Mouse (Mus musculus): ENCODE data around the gene Sf3a1. TPM values are rescaled to one million over a fixed set of nuclear protein-coding genes. Genes with fewer than 3 reads are reported as not detected.
A peak's percentile ranks its signal among the peaks of the same experiment; 100 is the strongest.

Sf3a1 gene
- polyA plus RNA-seq, 1 experiment: 50.0 TPM

- H3K4me1 ChIP-seq (ENCODE audit: control insufficient read depth, insufficient read depth, low read length): peaks cover 4% of the 10 kb centered on the region; the same call in 1 of the 2 replicates
- H3K27ac ChIP-seq (ENCODE audit: insufficient read depth, low read length): no peak overlapping the region
- DNase-seq: no peak
- no peak overlapping the region for H3K4me3 ChIP-seq (replicated peaks; ENCODE audit: insufficient read depth, low read depth, low read length)
- 87% methylated on average over 5 of the region's 5 CpGs for WGBS
- no peaks in the 10 kb centered on the region for H3K27me3 ChIP-seq (ENCODE audit: control insufficient read depth, insufficient read depth, low read length)
- TF ChIP-seq CTCF (IDR thresholded peaks at IDR 0.05; ENCODE audit: borderline replicate concordance, insufficient read depth, low read depth, low read length): no peak
- TF ChIP-seq POLR2A (IDR thresholded peaks at IDR 0.05; ENCODE audit: borderline replicate concordance, insufficient read depth, low read length): no peak
Measured at GRCm38 (mm10) chr11:4205097-4205655, 45.0 kb downstream of the Sf3a1 start.

DNA sequence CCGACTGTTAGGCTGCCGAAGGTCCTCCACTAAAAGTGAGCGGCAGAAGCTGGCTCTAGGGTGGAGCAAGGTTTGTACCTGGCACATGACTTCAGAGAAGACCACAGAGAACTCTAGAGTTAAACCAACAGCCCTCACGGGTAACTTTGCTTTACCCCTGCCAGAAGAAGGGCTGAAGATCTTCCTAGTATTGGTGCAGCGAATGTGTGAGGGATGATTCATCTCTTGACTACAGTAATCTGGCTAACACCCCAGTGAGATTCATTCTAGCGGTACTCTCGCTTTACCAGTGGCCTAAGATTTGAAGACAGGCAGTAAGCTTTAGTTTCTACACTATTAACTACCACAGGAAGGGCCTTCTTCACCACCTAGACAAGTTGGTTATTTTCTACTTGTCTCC, 45.8 kb downstream of the Sf3a1 start:
- no peak overlapping the region for H3K4me3 ChIP-seq (replicated peaks; ENCODE audit: insufficient read depth, low read depth, low read length)
- TF ChIP-seq CTCF (IDR thresholded peaks at IDR 0.05; ENCODE audit: borderline replicate concordance, insufficient read depth, low read depth, low read length) (no peak), POLR2A (IDR thresholded peaks at IDR 0.05; ENCODE audit: borderline replicate concordance, insufficient read depth, low read length) (no peak)
- H3K27ac ChIP-seq (ENCODE audit: insufficient read depth, low read length): no peak overlapping the region
- whole genome bisulfite sequencing: 86% methylated on average over 7 of the region's 7 CpGs
- no peak for DNase-seq
- H3K4me1 ChIP-seq (ENCODE audit: control insufficient read depth, insufficient read depth, low read length): peaks cover 4% of the 10 kb centered on the region; the same call in 1 of the 2 replicates
- no peaks in the 10 kb centered on the region for H3K27me3 ChIP-seq (ENCODE audit: control insufficient read depth, insufficient read depth, low read length)

- DNase-seq: no peak
- Histone ChIP-seq H3K4me3 (replicated peaks; ENCODE audit: insufficient read depth, low read depth, low read length) (no peak overlapping the region), H3K27me3 (ENCODE audit: control insufficient read depth, insufficient read depth, low read length) (no peaks in the 10 kb centered on the region), H3K27ac (ENCODE audit: insufficient read depth, low read length) (no peak overlapping the region), H3K4me1 (ENCODE audit: control insufficient read depth, insufficient read depth, low read length) (peaks cover 4% of the 10 kb centered on the region; the same call in 1 of the 2 replicates)
- TF ChIP-seq CTCF (IDR thresholded peaks at IDR 0.05; ENCODE audit: borderline replicate concordance, insufficient read depth, low read depth, low read length) (no peak), POLR2A (IDR thresholded peaks at IDR 0.05; ENCODE audit: borderline replicate concordance, insufficient read depth, low read length) (no peak)
- 82% methylated on average over 6 of the region's 6 CpGs for WGBS
Measured at GRCm38 (mm10) chr11:4206563-4206962, 46.4 kb downstream of the Sf3a1 start.

DNA sequence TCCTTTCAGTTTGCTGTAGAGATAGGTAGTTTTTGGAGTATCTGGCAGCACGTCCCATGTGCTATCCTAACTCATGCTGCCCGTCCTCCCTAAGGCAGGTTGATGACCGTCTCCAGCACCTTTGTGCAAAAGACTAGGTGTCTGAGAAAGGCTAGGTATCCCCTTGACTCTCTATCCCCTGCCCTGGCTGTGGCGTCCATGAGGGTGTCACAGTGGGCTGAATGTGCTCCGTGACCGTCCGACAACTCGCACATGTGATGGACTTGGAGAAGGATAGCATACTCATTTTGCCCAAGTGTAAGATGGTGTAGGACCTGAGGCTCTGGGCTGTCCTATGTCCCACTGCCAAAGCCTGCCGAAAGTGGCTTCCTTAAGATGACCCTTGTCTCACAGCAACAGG, 47.5 kb downstream of the Sf3a1 start:
- H3K4me1 ChIP-seq (ENCODE audit: control insufficient read depth, insufficient read depth, low read length): peaks cover 4% of the 10 kb centered on the region; the same call in 1 of the 2 replicates
- no peak for DNase-seq
- H3K27ac ChIP-seq (ENCODE audit: insufficient read depth, low read length): no peak overlapping the region
- WGBS: 91% methylated on average over 9 of the region's 9 CpGs
- TF ChIP-seq CTCF (IDR thresholded peaks at IDR 0.05; ENCODE audit: borderline replicate concordance, insufficient read depth, low read depth, low read length) (no peak), POLR2A (IDR thresholded peaks at IDR 0.05; ENCODE audit: borderline replicate concordance, insufficient read depth, low read length) (no peak)
- no peaks in the 10 kb centered on the region for H3K27me3 ChIP-seq (ENCODE audit: control insufficient read depth, insufficient read depth, low read length)
- H3K4me3 ChIP-seq (replicated peaks; ENCODE audit: insufficient read depth, low read depth, low read length): no peak overlapping the region

DNA sequence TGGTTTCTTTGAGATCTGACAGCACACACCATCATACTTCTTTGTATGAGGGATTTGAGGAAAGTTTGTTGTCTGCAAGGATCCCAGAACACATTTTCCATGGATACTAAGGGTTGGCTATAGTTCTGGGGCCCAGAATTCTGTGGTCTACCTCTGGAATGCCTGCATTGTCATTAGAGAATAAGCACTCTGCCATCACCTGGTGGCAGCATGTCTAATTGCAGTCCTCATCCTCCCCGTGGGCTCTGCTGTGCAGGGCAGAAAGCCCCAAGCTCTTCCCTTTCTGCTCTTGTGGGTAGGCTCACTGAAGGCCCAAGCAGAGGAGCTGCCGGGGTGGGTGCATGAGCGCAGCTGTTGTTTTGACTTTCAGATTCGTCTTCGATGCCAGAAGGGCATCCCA, 49.4 kb downstream of the Sf3a1 start:
- WGBS: 72% methylated on average over 5 of the region's 5 CpGs
- no peak overlapping the region for H3K4me3 ChIP-seq (replicated peaks; ENCODE audit: insufficient read depth, low read depth, low read length)
- H3K27me3 ChIP-seq (ENCODE audit: control insufficient read depth, insufficient read depth, low read length): no peaks in the 10 kb centered on the region
- TF ChIP-seq POLR2A (IDR thresholded peaks at IDR 0.05; ENCODE audit: borderline replicate concordance, insufficient read depth, low read length): no peak
- peak; percentile 11; the same call in 1 of the 2 replicates for TF ChIP-seq CTCF (IDR thresholded peaks at IDR 0.05; ENCODE audit: borderline replicate concordance, insufficient read depth, low read depth, low read length)
- no peak overlapping the region for H3K27ac ChIP-seq (ENCODE audit: insufficient read depth, low read length)
- DNase-seq: no peak
- H3K4me1 ChIP-seq (ENCODE audit: control insufficient read depth, insufficient read depth, low read length): no peaks in the 10 kb centered on the region

GRCm38 (mm10) chr11:4210786-4211185, 50.6 kb downstream of the Sf3a1 start:
- no peak for DNase-seq
- Histone ChIP-seq H3K27ac (ENCODE audit: insufficient read depth, low read length) (no peak overlapping the region), H3K27me3 (ENCODE audit: control insufficient read depth, insufficient read depth, low read length) (no peaks in the 10 kb centered on the region), H3K4me1 (ENCODE audit: control insufficient read depth, insufficient read depth, low read length) (no peaks in the 10 kb centered on the region), H3K4me3 (replicated peaks; ENCODE audit: insufficient read depth, low read depth, low read length) (no peak overlapping the region)
- 85% methylated on average over 1 of the region's 1 CpGs for WGBS
- no peak for TF ChIP-seq CTCF (IDR thresholded peaks at IDR 0.05; ENCODE audit: borderline replicate concordance, insufficient read depth, low read depth, low read length)
- TF ChIP-seq POLR2A (IDR thresholded peaks at IDR 0.05; ENCODE audit: borderline replicate concordance, insufficient read depth, low read length): no peak

DNA sequence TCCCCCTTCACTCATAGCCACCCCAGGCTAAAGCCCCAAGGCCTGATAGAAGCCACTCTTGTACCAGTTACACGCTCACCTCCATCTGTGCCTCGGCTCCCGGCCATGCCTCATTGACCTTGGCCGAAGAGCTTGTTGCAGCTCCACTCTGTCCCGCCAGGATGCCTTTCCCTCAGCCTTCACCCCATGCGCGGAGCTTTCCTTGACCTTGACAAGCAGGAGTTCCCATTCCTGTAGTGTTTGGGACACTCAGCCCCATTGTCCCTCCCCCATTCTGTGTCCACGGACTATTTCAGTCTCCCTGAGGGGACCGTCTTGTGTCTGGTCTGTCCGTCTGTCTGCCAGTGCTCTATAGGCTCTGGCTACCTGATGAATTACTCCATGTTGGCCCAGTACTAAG, 53.0 kb downstream of the Sf3a1 start:
- no peak for DNase-seq
- H3K27me3 ChIP-seq (ENCODE audit: control insufficient read depth, insufficient read depth, low read length): no peaks in the 10 kb centered on the region
- 79% methylated on average over 10 of the region's 10 CpGs for WGBS
- no peak overlapping the region for H3K27ac ChIP-seq (ENCODE audit: insufficient read depth, low read length)
- no peak overlapping the region for H3K4me3 ChIP-seq (replicated peaks; ENCODE audit: insufficient read depth, low read depth, low read length)
- H3K4me1 ChIP-seq (ENCODE audit: control insufficient read depth, insufficient read depth, low read length): no peaks in the 10 kb centered on the region
- TF ChIP-seq CTCF (IDR thresholded peaks at IDR 0.05; ENCODE audit: borderline replicate concordance, insufficient read depth, low read depth, low read length) (no peak), POLR2A (IDR thresholded peaks at IDR 0.05; ENCODE audit: borderline replicate concordance, insufficient read depth, low read length) (no peak)

GRCm38 (mm10) chr11:4214572-4214971, 54.4 kb downstream of the Sf3a1 start:
- Histone ChIP-seq H3K27ac (ENCODE audit: insufficient read depth, low read length) (no peak overlapping the region), H3K4me3 (replicated peaks; ENCODE audit: insufficient read depth, low read depth, low read length) (no peak overlapping the region), H3K27me3 (ENCODE audit: control insufficient read depth, insufficient read depth, low read length) (no peaks in the 10 kb centered on the region), H3K4me1 (ENCODE audit: control insufficient read depth, insufficient read depth, low read length) (no peaks in the 10 kb centered on the region)
- TF ChIP-seq CTCF (IDR thresholded peaks at IDR 0.05; ENCODE audit: borderline replicate concordance, insufficient read depth, low read depth, low read length) (no peak), POLR2A (IDR thresholded peaks at IDR 0.05; ENCODE audit: borderline replicate concordance, insufficient read depth, low read length) (no peak)
- no peak for DNase-seq
- WGBS: 90% methylated on average over 14 of the region's 14 CpGs

All from cerebellum, adult 2 months (tissue).